In genomic region chr3:108756131-108756530, GRCm38 (mm10) we compare ENCODE assay signal across 27 mouse cellular contexts. TPM values are rescaled to one million over a fixed set of nuclear protein-coding genes. Genes with fewer than 3 reads are reported as not detected.
DNase-seq lines count a peak whose midpoint lies in the region; ATAC-seq and TF ChIP-seq lines count a peak whose summit lies in the region.
"Had no signal": no experiment of that assay in that cellular context is flagged by ENCODE, and none has a peak within 500 bp of the region (broad histone marks: within the 10 kb centered on the region; RNA-seq: fewer than 3 reads in every experiment).

No protein-coding gene starts in this region.

- H3K27me3 ChIP-seq in erythroblast, embryonic 14.5 days (ENCODE audit: control insufficient read depth), result no peaks in the 10 kb centered on the region
- H3K27me3 ChIP-seq in liver, embryonic 13.5 days, result no peaks in the 10 kb centered on the region
- no peaks in the 10 kb centered on the region for H3K27me3 ChIP-seq in liver, postnatal 0 days (ENCODE audit: insufficient read depth, low read length)
- peaks cover 13% of the 10 kb centered on the region for H3K27me3 ChIP-seq in liver, embryonic 15.5 days
- no peaks in the 10 kb centered on the region for H3K27me3 ChIP-seq in forebrain, embryonic 13.5 days
- H3K27me3 ChIP-seq: embryonic facial prominence, embryonic 13.5 days; forebrain, embryonic 15.5 days; hindbrain, embryonic 12.5 days; hindbrain, embryonic 15.5 days had no signal

- H3K4me2 ChIP-seq in liver, embryonic 13.5 days, result peak overlapping the region; percentile 45
- H3K4me2 ChIP-seq in liver, postnatal 0 days (ENCODE audit: low read depth, low read length), result no peak overlapping the region
- H3K4me2 ChIP-seq in liver, embryonic 15.5 days, result peak overlapping the region; percentile 52
- no peak overlapping the region for H3K4me2 ChIP-seq in forebrain, embryonic 13.5 days
- H3K4me2 ChIP-seq: embryonic facial prominence, embryonic 13.5 days; forebrain, embryonic 15.5 days; heart, embryonic 13.5 days; hindbrain, embryonic 12.5 days; hindbrain, embryonic 15.5 days had no signal

- no peak for TF ChIP-seq EP300 in liver, postnatal 0 days (IDR thresholded peaks at IDR 0.05; ENCODE audit: low read depth)

- H3K27ac ChIP-seq in liver, embryonic 13.5 days, result peak overlapping the region; percentile 77
- no peak overlapping the region for H3K27ac ChIP-seq in liver, postnatal 0 days (ENCODE audit: low read depth)
- peak overlapping the region; percentile 75 for H3K27ac ChIP-seq in liver, embryonic 15.5 days (replicated peaks)
- H3K27ac ChIP-seq in forebrain, embryonic 13.5 days, result no peak overlapping the region
- H3K27ac ChIP-seq: embryonic facial prominence, embryonic 10.5 days; embryonic facial prominence, embryonic 13.5 days; forebrain, embryonic 15.5 days; heart, adult 2 months; heart, embryonic 10.5 days; heart, embryonic 13.5 days; hindbrain, embryonic 12.5 days; hindbrain, embryonic 15.5 days had no signal

- no peak for DNase-seq in liver, embryonic 13.5 days
- no peak for DNase-seq in liver, postnatal 0 days
- DNase-seq: adrenal gland, adult 8-10 months; adrenal gland, postnatal 25 days; cerebellum, adult 11-12 months; cerebellum, adult 8-10 months; cerebellum, postnatal 10 days; cerebellum, postnatal 36 days; embryo, embryonic 11 days; gastrocnemius, postnatal 25 days; heart, adult 2 months had no signal

- H3K36me3 ChIP-seq in erythroblast, embryonic 14.5 days (ENCODE audit: control insufficient read depth), result peaks cover 17% of the 10 kb centered on the region
- no peaks in the 10 kb centered on the region for H3K36me3 ChIP-seq in liver, embryonic 13.5 days
- no peaks in the 10 kb centered on the region for H3K36me3 ChIP-seq in liver, postnatal 0 days (replicated peaks; ENCODE audit: insufficient read depth, low read length)
- no peaks in the 10 kb centered on the region for H3K36me3 ChIP-seq in liver, embryonic 15.5 days (replicated peaks)
- no peaks in the 10 kb centered on the region for H3K36me3 ChIP-seq in forebrain, embryonic 13.5 days (ENCODE audit: poor library complexity, severe bottlenecking)
- H3K36me3 ChIP-seq: embryonic facial prominence, embryonic 10.5 days; embryonic facial prominence, embryonic 13.5 days; forebrain, embryonic 15.5 days; heart, embryonic 10.5 days; heart, embryonic 13.5 days; hindbrain, embryonic 12.5 days; hindbrain, embryonic 15.5 days had no signal

- TF ChIP-seq CTCF in liver, postnatal 0 days (IDR thresholded peaks at IDR 0.05; ENCODE audit: low read depth), result no peak

- peak overlapping the region; percentile 4 for H3K4me3 ChIP-seq in erythroblast, embryonic 14.5 days (replicated peaks)
- no peak overlapping the region for H3K4me3 ChIP-seq in liver, embryonic 13.5 days (replicated peaks)
- H3K4me3 ChIP-seq in liver, postnatal 0 days (ENCODE audit: low read depth, low read length), result no peak overlapping the region
- no peak overlapping the region for H3K4me3 ChIP-seq in liver, embryonic 15.5 days (replicated peaks)
- H3K4me3 ChIP-seq in forebrain, embryonic 13.5 days, result no peak overlapping the region
- H3K4me3 ChIP-seq: embryonic facial prominence, embryonic 10.5 days; embryonic facial prominence, embryonic 13.5 days; forebrain, embryonic 15.5 days; heart, adult 2 months; heart, embryonic 10.5 days; heart, embryonic 13.5 days; hindbrain, embryonic 12.5 days; hindbrain, embryonic 15.5 days had no signal

- no peak for ATAC-seq in erythroblast, adult 5-6 weeks (replicated peaks; ENCODE audit: low FRiP score, poor library complexity, severe bottlenecking)
- ATAC-seq in liver, embryonic 13.5 days (ENCODE audit: low read depth), result no peak
- no peak for ATAC-seq in liver, postnatal 0 days
- ATAC-seq in liver, embryonic 15.5 days (ENCODE audit: insufficient read depth), result no peak
- ATAC-seq in forebrain, embryonic 13.5 days, result no peak
- ATAC-seq: activated CD4-positive, CD25-positive, alpha-beta regulatory T cell, adult 4 months; forebrain, embryonic 15.5 days had no signal

- no peak overlapping the region for H3K9ac ChIP-seq in liver, embryonic 13.5 days
- H3K9ac ChIP-seq in liver, postnatal 0 days (replicated peaks), result no peak overlapping the region
- H3K9ac ChIP-seq in liver, embryonic 15.5 days, result no peak overlapping the region
- H3K9ac ChIP-seq in forebrain, embryonic 13.5 days, result no peak overlapping the region
- H3K9ac ChIP-seq: embryonic facial prominence, embryonic 13.5 days; forebrain, embryonic 15.5 days; heart, embryonic 13.5 days; hindbrain, embryonic 12.5 days; hindbrain, embryonic 15.5 days had no signal

- peaks cover 5% of the 10 kb centered on the region for H3K9me3 ChIP-seq in erythroblast, embryonic 14.5 days (ENCODE audit: control insufficient read depth, low read length)
- no peaks in the 10 kb centered on the region for H3K9me3 ChIP-seq in liver, embryonic 13.5 days (replicated peaks)
- no peaks in the 10 kb centered on the region for H3K9me3 ChIP-seq in liver, postnatal 0 days (ENCODE audit: low read length)
- H3K9me3 ChIP-seq in liver, embryonic 15.5 days (replicated peaks), result no peaks in the 10 kb centered on the region
- no peaks in the 10 kb centered on the region for H3K9me3 ChIP-seq in forebrain, embryonic 13.5 days (replicated peaks)
- H3K9me3 ChIP-seq: embryonic facial prominence, embryonic 10.5 days; embryonic facial prominence, embryonic 13.5 days; forebrain, embryonic 15.5 days; heart, embryonic 10.5 days; heart, embryonic 13.5 days; hindbrain, embryonic 12.5 days; hindbrain, embryonic 15.5 days had no signal

- WGBS in liver, embryonic 13.5 days (ENCODE audit: insufficient replicate concordance), result 77% methylated on average over 1 of the region's 1 CpGs
- 76% methylated on average over 1 of the region's 1 CpGs for WGBS in liver, postnatal 0 days (ENCODE audit: insufficient replicate concordance)
- 65% methylated on average over 1 of the region's 1 CpGs for WGBS in liver, embryonic 15.5 days (ENCODE audit: insufficient replicate concordance)
- WGBS in forebrain, embryonic 13.5 days, result 85% methylated on average over 1 of the region's 1 CpGs

- peaks cover 61% of the 10 kb centered on the region for H3K4me1 ChIP-seq in erythroblast, embryonic 14.5 days (ENCODE audit: control insufficient read depth)
- peaks cover 55% of the 10 kb centered on the region for H3K4me1 ChIP-seq in liver, embryonic 13.5 days (replicated peaks)
- peaks cover 14% of the 10 kb centered on the region for H3K4me1 ChIP-seq in liver, postnatal 0 days (ENCODE audit: insufficient read depth)
- peaks cover 57% of the 10 kb centered on the region for H3K4me1 ChIP-seq in liver, embryonic 15.5 days (replicated peaks)
- H3K4me1 ChIP-seq in forebrain, embryonic 13.5 days, result peaks cover 5% of the 10 kb centered on the region; the same call in 1 of the 2 replicates
- H3K4me1 ChIP-seq: forebrain, embryonic 15.5 days; heart, embryonic 10.5 days; heart, embryonic 13.5 days; hindbrain, embryonic 12.5 days; hindbrain, embryonic 15.5 days had no signal

RNA-seq across cellular contexts. Expression of gene Aknad1, which starts 16.7 kb away (rescaled TPM):
- polyA plus RNA-seq in erythroblast, embryonic 14.5 days (2012), result 0.01 and 0.04 TPM in 2 replicates
- total RNA-seq in erythroblast, adult 5-6 weeks (2015; ENCODE audit: low replicate concordance), result 1.3 and 6.3 TPM in 2 replicates
- total RNA-seq in erythroblast, adult 5-6 weeks (2017; ENCODE audit: low replicate concordance), result 1.6 and 8.6 TPM in 2 replicates
- 0.37 and 0.56 TPM in 2 replicates for polyA plus RNA-seq in liver, embryonic 13.5 days (2015; fragmentation: Nextera tagmentation; extraction: Ambion mirVana)
- 0.06 and 0.13 TPM in 2 replicates for polyA plus RNA-seq in liver, postnatal 0 days (2015; fragmentation: Nextera tagmentation; extraction: Ambion mirVana)
- polyA plus RNA-seq in liver, embryonic 15.5 days (2015; fragmentation: Nextera tagmentation; extraction: Ambion mirVana), result 0.52 and 0.54 TPM in 2 replicates
- not detected in 2 replicates for polyA plus RNA-seq in forebrain, embryonic 13.5 days (2015; fragmentation: Nextera tagmentation; extraction: Ambion mirVana)
- total RNA-seq: adrenal gland, postnatal 25 days; ES-E14; heart, postnatal 25 days had no signal
- polyA plus RNA-seq: activated CD4-positive, CD25-positive, alpha-beta regulatory T cell, adult 4 months; forebrain, embryonic 11.5 days; forebrain, embryonic 15.5 days; heart, embryonic 10.5 days; heart, embryonic 16.5 days; hindbrain, embryonic 15.5 days had no signal

RNA-seq across cellular contexts. Expression of gene Gpsm2, which starts 34.0 kb away (rescaled TPM):
- polyA plus RNA-seq in erythroblast, embryonic 14.5 days (2012), result 2.1 and 2.9 TPM in 2 replicates
- 8.2 and 25.0 TPM in 2 replicates for total RNA-seq in erythroblast, adult 5-6 weeks (2015; ENCODE audit: low replicate concordance)
- 47.5 and 64.2 TPM in 2 replicates for total RNA-seq in erythroblast, adult 5-6 weeks (2017; ENCODE audit: low replicate concordance)
- polyA plus RNA-seq in liver, embryonic 13.5 days (2015; fragmentation: Nextera tagmentation; extraction: Ambion mirVana), result 35.9 and 45.0 TPM in 2 replicates
- 18.3 and 21.6 TPM in 2 replicates for polyA plus RNA-seq in liver, postnatal 0 days (2015; fragmentation: Nextera tagmentation; extraction: Ambion mirVana)
- polyA plus RNA-seq in liver, embryonic 15.5 days (2015; fragmentation: Nextera tagmentation; extraction: Ambion mirVana), result 44.1 and 45.7 TPM in 2 replicates
- polyA plus RNA-seq in forebrain, embryonic 13.5 days (2015; fragmentation: Nextera tagmentation; extraction: Ambion mirVana), result 64.6 and 69.6 TPM in 2 replicates

Comparison
In these comparisons a context has a peak if more than half of its experiments do, and no peak if none do; other contexts are left out.
1. H3K27ac ChIP-seq: peak in liver, embryonic 13.5 days (single experiment) and liver, embryonic 15.5 days (single experiment); none in liver, postnatal 0 days (single experiment) and forebrain, embryonic 13.5 days (single experiment).
2. H3K4me2 ChIP-seq: peak in liver, embryonic 13.5 days (single experiment) and liver, embryonic 15.5 days (single experiment); none in liver, postnatal 0 days (single experiment) and forebrain, embryonic 13.5 days (single experiment).